Mouse (Mus musculus): Measurements from ENCODE around the gene Gramd1b.
A peak's percentile ranks its signal among the peaks of the same experiment; 100 is the strongest.

The Gramd1b gene

DNA sequence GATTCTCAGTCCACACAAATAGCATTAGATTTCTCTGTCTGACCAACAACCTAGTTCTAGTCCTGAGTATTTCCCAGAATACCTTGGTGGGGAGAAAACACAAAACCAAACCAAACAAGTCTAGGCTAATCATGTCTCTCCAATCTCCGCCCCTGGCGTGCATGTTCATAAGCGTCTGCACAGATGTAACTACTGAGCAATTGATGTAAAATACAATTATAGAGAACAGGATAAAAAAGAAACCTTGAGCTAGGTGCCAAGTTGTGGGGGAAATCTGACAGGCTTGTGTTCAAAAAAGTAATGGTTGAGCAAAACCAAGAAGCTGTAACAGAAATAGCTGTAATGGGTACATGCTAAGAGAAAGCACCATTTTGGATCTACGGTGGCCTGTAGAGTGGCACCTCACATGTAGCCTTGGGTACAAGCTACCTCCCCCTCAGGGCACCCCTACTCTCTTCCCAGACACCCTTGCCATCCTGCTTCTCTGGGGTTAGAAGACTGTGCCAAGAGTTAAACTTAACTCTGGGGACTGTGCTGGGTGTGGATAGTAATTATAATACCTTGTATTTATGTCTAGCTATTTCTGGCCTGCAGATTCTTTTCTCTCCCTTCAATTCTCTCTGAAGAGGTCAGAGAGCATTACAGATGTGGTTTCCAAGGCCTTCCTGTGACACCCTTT is 174.3 kb downstream of the Gramd1b start:
- DNase-seq = no peak

DNA sequence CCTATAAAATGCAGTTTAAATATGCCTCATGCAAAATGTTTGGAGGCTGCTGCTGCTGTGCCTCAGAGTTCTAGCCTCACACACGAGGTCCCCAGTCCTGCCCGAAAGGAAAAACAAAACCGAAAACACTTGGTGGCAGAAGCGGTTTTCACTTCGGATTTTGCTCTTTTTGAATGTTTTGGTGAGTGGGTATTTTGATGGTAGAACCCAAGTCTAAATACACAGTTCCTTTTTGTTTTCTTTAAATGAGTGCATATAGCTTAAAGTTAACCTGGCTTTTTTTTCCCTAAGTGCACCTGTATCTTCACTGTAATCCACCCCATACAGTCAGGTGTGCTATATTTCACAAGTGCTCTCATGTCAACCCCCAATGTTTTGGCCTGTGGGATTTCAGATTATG is 174.8 kb downstream of the Gramd1b start:
- no peak for DNase-seq

DNA sequence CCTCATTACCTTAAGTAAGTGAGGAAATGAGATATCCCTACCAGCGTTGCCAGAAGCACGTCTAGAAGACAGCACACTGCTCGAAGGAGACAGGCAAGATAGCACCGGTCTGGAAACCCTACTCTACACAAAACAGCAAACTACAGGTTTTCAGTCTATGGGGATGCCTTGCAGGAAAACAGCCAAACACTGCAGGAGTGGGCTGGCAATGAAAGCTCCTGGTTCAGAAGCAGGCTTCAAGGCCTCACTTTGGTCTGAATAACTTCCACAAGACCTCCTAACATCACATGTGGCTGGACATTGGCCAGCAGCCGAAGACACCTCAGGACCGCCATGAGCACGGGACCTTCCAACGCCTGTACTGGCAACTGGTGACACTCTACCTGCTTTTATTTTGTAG is 175.8 kb downstream of the Gramd1b start:
- DNase-seq = no peak

DNA sequence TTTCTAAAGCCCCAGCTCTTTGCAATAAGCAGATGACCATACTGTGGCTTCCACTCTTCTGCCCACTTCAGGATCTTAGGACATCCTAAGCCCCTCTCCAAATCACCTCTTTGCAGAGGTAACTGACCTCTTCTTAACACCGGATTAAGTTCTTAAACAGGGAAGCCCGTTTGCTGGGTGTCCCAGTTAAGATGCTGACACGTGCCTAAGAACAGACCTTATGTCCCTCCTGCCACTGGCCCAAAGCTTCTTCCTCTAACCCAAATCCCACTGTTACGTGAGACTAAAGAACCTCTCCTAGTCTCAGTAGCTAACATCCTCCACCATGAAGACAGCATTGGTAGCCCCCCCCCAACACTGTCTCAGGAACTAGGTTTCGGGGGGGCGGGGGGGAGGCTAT is 177.6 kb downstream of the Gramd1b start:
- no peak for DNase-seq

DNA sequence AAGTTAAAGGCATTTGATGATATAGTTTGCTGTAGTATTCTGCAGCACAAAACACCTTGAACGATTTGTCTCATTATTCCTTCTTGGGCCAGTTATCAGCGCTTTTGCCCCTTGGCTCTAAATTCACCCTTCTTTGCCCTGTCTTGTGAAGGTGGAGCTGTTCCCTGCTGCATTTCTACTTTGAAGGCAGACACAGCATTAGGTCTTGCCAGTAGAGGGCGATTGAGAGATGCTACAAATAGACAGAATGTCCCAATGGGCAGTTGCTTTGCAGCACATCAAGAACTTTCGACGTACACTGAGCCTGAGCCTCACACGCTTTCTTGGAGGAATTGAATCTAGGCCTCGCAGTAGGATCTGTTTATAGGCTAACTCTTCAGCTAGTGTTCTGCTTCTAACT is 180.5 kb downstream of the Gramd1b start:
- peak; percentile 55 for DNase-seq

DNA sequence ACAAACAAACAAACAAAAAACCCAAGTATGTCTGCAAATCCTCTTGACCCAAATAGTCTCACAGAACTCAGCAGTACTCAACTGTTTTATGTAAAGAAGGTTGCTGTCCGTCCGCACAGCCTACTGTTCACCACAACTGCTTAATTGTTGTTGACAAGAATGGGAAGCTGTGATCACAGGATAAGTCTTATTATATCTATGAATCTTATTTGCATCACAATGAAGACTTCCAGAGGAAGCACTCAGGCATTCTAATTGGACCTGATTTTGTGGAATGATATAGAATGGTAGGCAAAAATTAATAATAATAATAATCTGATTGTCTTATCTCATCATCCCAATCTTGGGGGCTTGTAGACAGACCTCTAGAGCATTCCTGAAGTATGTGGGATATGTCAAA is 181.1 kb downstream of the Gramd1b start:
- no peak for DNase-seq

DNA sequence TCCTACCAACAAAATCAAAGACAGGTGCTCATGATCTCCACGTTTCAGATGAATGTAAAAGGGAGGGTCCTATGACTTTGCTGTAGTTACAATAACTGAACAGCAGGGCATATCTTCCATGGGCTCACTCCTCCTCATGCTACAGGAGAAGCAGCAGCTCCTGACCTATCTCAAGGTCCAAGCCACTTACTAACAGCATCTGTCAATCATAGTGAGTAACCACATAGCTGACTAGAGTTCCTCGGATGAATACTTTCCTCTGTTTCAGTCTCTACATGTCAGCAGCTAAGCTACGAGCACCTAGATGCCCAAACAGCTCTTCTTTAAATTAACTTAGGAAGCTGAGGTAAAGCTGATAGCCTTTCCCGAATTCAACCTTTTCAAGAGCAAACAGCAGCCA is 181.6 kb downstream of the Gramd1b start:
- DNase-seq = no peak

DNA sequence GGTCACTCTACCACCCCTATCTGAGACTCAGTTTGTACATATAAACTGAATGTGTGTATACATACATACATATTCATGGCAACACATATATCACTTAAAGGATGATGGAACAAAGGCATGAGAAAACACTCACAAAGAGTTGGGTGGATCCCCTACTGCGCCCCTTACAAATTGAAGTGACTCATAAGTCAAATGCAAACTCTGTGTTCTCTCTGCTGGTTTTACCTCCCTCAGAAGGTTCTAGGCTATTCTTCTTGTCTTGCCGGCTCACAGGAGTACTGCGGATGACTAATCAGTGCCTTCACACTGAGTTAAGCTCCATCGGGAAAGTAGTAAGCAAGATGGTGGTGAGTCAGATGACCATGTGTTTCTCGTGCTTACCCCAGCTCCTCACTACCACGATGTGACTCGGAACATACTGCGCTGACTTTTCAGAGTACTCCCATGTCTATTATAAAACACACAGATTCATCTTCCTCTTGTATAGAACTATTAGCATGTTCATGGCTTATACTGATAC is 182.4 kb downstream of the Gramd1b start:
- no peak for DNase-seq

DNA sequence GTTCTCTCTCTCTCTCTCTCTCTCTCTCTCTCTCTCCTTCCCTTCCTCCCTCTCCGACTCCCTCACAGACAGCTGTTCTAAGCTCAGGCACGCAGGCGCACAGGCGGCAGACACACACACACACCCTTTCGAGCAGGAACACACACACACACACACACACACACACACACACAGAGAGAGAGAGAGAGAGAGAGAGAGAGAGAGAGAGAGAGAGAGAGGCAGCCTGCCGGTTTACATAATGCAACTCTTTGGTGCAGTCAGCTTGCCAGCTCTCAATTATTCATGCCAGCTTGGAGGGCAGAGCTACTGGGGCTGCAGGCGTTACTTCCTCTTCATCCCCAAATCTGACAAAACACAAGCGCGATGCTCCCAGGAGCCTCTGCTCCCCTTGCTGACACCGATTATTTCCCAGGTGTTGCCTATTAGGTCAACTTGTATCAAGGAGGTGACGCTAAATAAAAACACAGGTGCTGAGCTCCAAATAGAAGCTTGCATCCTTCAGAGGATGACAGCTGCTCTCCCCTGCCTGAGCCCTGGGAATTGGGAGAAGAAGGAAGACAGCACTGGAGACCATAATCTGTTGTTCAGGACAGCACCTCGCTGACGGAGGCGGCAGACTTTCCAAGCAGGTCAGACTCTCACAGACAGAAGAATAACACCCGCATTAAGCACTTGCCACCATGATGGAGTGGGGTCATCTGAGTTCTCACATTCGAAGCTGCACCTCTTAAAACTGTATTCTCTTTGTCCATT is 184.8 kb downstream of the Gramd1b start:
- peak; percentile 28 for DNase-seq

DNA sequence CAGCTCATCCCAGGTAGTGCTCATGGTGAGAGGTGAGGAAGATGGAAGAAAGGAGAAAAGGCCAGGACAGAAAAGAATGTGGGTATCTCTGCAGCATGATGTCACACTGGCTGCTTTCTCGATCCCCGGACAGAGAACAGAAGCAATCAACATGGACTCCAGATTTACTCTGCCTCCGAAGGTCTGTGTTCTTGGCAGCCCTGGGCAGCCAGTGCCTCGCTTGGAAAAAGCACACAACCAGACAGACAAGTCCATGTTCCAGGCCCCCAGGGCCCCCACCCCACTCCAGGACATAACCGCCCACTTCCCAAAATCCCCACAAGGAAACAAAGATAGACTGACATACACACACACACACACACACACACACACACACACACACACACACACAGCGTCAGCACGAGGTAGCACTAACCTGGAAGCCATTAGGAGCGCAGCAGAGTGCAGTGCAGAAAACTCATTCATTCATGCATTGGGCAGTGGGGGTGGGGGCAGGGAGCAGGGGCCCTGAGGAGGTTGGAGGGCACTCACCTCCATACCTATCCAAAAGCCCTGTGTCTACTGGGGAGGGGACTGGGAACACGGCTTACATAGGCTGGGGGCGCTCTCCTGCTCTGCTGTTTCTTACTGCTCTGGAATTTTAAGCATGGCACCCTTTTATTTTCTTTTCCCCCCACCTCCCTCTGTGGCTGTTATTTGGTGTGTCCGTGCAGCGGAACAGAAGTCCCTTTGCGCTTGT is 185.5 kb downstream of the Gramd1b start:
- DNase-seq = no peak

DNA sequence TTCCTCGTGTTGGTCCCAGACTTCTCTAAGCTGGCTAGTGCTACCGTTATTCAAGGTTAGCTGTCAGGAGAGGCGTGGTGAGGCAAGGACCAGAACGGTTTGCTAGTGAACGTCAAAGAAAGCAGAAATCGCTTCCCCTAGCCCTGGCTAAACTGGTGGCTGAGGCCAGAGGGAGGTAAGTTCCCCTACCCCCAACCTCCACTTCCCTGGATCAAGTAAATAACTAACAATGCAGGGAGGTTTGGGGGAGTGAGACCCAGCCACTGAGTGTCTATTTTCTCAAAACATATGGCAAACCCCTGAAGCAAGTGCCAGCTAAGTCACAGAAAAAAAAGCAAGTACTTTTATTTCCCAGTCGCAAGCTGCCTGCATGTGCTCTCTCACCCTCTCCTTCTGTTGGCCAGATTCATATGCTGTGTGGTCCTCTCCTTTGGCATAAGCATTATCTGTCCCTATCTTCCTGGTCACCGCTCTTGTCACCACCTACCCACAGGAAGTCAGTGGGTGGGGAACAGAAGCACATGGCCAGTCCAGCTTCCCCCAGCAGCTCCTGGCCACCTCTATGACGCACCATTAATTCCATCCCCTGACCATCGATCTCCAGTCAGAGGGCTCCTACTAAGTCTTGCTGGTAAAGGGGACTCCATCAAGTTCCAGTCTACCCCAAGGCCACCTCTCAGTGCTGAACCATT is 186.2 kb downstream of the Gramd1b start:
- DNase-seq = no peak

DNA sequence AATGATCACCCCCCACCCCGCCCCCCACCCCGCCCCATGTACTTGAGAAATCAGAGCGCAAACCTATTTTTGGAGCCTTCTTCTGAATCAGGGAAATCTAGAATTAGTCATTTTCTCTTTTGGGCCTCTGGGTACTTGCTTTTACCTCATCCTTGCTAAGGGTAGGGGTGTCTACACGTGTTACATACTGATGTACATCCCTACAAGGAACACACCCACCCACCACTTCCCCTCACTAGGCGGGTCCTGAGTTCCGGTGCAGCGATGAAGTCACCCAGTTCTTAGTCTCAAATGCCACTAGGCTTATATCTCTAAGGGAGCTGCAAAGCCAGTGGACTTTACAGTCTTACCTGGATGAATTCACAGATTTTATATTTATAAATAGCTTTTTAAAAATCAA is 187.4 kb downstream of the Gramd1b start:
- DNase-seq = no peak

DNA sequence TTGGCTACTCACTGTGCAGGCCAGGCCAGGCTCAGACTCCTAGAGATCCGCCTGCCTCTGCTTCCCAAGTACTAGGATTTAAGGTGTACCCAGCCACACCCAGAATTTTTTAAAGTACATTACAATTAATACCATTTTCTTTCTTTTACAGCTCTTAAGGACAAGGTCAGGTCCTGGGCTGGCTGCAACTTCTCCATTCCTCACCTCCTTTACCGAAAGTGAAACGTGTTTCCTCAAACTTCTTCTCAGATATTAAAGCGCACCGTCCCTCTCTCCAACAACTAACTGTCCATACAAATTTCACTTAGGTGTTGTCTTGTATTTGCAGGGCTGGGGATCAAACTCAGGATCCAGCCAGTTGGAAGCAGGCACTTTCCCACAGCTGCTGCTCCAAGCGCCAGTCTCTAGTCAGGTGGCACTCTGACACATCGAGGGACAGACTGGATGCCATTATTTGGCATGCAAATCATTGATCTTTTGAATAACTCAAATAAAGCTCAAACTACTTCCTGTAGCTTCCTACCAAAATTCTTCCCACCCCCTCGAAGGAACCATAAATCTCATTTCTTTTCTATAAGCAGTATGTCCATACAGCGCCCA is 188.0 kb downstream of the Gramd1b start:
- no peak for DNase-seq

DNA sequence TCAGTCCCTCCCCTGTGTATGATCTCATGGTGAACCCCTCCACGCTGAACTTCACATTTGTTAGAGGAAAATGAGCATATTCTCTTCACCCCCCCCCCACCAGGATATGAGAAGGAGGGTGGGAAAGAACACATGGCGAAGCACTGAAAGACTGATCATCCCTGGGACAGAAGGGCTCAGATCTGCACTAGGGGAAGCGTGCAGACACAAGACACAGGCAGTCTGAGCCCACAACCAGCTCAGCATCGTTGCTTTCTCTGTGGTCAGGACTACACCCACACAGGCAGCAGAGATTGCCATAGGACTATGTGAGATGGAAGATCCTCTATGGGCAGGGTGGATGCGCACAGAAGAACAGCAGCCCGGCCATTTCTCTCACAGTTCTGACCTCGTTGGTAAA is 189.1 kb downstream of the Gramd1b start:
- DNase-seq = no peak

DNA sequence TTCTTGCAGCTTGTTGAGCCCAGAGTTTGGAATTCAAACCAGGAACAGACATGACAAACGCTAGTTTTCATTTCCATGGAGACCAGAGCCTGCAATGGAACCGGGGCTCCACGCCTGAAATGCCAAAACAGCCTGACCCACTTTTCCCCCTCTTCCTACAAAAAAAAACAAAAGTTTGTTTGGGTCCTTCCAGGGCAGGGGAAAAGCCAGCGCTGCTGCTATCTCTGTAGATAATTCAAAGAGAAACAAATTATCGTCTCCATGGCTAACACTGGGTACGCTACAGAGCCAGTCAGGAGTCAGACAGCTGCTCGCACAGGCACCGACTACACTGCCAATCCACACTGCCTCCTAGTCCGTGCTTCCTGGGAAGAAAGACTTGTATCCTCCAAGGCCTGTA is 191.6 kb downstream of the Gramd1b start:
- no peak for DNase-seq

DNA sequence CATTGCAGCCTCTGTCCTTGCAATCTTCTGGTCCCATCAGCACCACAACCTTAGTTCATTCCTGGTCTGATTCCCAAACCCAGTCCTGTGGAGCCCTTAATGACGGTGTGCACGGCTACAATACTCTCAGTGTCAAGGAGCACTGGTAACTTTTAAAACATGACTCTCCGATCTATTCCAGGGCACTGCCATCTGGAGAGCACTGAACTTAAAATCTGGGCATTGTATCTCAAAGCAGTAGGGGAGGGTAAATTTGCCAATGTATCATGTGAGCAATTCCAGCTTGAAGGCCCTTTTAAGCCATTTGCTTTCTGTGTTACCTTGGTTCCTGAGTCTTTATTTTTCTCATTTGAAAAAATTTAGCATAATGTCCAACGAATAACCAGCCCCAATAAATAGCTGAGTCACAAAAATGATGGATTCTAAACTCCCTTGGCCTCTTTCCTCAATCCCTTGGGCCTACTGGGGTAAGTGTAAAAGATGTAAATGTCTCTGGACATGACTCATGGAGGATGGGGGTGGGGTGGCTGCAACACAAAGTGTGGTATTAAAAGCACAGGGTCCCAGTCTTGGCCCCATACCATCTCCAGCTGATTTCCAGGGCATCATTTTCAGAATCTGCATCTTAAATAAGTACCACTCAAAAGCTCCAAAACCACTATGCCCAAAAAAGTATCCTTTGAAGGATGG is 193.9 kb downstream of the Gramd1b start:
- no peak for DNase-seq

DNA sequence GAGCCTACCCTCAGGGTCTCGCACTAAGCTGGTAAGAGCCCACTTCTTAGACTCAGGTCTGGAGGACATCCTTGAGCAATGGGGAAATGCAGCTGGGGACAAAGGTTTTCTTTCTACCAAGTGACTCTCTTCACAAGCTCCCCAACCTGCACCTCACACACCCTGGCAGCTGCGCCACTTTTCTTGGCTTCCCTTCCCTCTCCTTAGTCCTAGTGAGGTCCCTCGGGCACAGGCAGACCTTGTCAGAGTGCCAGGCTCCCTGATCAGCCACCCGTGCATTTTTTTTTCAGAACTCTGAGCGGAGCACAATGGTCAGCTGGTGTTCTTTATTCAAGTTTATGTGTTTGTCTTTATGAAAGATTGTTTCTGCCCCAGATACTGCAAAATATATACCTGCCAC is 194.5 kb downstream of the Gramd1b start:
- DNase-seq = no peak

DNA sequence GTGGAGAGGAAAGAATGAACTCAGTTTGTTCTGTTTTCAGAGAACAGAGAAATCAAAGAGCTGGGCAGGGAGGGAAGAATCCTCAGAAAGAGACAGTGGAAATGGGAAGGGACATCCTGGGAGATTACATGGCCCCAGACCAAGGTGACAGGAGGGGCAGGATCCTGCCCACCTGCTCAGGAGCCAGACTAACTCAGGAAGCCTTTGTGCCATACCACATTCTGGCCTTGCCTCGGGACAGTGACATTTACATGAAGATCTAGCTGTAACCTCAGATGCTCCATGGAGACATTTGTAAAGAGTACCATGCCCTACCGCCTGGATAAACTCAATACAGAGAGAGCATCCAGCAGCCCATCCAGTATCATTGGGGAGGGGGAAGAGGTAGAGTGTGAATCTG is 196.6 kb downstream of the Gramd1b start:
- DNase-seq = no peak

DNA sequence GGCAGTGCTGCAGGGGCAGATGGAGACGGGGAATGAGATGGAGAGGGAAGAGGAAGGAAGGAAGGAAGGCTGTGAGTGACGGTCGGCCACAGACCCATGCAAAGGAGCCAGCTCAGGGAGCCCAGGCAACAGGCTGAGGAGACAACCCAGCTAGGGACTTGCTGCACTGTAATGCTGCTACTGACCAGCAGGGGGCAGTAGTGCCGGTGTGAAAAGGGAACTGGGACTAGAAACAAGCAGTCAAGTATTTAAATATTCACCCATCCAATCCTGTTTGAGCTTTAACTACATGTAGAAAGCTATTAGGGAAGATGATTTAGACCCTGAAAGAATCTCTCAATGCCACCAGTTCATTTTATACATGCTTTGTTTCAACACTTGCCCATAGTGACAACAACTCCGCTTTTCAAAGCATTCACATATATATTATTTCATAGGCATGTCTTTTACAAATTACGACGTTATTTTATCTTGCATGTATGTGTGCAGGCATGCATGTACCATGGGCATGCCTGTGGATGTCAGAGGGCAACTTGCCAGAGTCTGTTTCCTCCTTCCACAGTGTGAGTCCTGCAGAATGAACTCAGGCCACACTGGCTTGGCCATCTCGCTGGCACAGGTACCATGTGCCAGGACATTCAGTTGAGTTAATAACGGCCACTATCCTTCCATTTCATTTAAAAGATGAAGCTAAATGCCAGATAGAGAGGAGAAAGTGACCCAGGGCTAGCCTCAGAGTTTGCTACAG is 197.4 kb downstream of the Gramd1b start:
- peak; percentile 78 for DNase-seq

DNA sequence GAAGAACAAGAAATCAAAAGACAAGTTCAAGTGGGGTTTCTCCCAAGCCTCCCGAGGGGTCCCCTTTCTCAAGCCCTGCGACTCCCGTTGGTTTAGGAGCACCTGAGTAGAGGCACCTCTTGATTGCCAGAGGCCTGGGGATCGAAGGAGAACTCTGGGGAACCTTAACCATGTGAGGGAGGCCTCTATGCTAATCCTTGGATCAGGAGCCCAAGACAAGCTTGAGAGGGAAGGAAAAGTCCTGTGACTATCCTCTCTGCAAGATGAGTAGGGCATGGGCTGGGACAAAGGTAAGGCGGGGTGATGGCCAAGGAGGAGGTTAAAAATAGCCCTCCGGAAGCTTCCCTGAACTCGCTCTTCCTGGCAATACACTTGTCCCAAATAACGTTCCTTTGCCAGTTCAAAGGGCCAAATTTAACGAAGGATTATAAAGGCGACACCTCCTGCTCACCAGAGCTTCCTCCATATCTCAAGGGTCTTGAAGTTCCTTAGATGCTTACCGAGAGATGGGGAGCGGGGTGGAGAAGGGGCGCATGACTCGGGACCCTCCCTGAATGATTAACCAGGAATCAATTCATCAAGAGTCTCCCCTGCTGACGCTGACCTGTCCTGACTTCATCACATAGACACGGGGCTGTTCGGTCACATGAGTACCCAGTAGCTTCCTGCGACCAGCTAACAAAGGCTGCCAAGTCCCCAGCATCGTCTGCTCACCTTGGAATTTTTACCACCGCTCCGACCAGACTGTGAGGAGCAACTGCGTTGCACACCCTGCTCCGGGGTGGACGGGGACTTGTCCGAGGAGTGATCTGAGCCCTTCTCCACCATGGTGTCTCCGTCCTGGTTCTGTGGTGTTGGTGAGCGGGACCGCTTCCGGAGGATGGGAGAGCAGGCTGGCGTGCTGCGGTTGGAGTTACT is 198.2 kb downstream of the Gramd1b start:
- no peak for DNase-seq
